Mouse (Mus musculus): ENCODE measurements at regions not wholly inside any gene's neighbourhood (a gene's known extent, or its start where the extent isn't known, plus 50 kb on each side); places are given as distances from the start of the nearest gene placed in this dataset.

- TF ChIP-seq CTCF (IDR thresholded peaks at IDR 0.05; ENCODE audit: low read depth, low read length) (no peak), POLR2A (IDR thresholded peaks at IDR 0.05; ENCODE audit: borderline replicate concordance, low read depth, low read length) (no peak)
Observed at GRCm38 (mm10) chr11:82566092-82566491, 177.4 kb downstream of the Tmem132e start.

Data from bone marrow macrophage, adult 2 months (primary cell).